Mouse (Mus musculus): ENCODE measurements around the gene Aspa. TPM values are rescaled to one million over a fixed set of nuclear protein-coding genes. Genes with fewer than 3 reads are reported as not detected.

Aspa gene
- polyA plus RNA-seq, 1 experiment from 2014 or later = not detected

DNA sequence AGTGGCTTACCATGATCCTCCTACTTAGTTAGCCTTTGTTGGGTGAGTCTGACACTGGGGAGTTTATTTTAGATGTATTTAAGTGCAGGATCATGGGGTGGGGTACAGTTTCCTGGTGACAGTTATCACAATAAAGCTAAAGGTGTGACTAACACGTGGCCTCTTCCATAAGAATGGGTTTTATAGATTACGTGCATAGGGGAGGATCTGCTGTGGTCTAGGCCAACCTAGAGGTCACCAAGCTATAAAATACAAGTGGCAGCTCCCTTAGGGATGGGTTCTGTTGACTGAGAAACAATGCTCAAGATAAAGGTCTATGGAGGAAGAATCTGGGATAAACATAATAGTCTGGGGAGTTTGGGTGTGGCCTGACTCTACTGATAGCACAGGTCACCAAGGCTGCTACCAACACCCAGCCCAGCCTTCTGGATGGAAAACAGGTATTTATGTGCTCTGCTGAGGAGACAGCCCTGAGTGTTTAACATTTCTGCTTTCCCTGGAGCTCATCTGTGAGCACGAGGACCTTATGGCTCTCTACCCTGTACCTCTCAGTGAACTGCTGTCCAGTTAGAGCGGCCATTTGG lies 71.9 kb downstream of the Aspa start:
- H3K27ac ChIP-seq (ENCODE audit: poor library complexity, severe bottlenecking) = no peak overlapping the region
- H3K36me3 ChIP-seq = no peaks in the 10 kb centered on the region
- no peaks in the 10 kb centered on the region for H3K9me3 ChIP-seq (replicated peaks)
- H3K9ac ChIP-seq = no peak overlapping the region
- H3K4me2 ChIP-seq = no peak overlapping the region
- no peak for ATAC-seq (ENCODE audit: insufficient number of reproducible peaks, low FRiP score)
- H3K4me3 ChIP-seq = no peak overlapping the region
- no peaks in the 10 kb centered on the region for H3K27me3 ChIP-seq (replicated peaks)
- no peaks in the 10 kb centered on the region for H3K4me1 ChIP-seq (replicated peaks)
- WGBS = 65% methylated on average over 4 of the region's 4 CpGs

Other genes with a start within 250 kb of the Aspa start
- gene Itgae, start 239.0 kb downstream of the Aspa start, polyA plus RNA-seq (2016; fragmentation: Nextera tagmentation; extraction: Ambion mirVana) = 0.17 and 0.19 TPM in 2 replicates
- gene Haspin, start 191.3 kb downstream of the Aspa start, polyA plus RNA-seq (2016; fragmentation: Nextera tagmentation; extraction: Ambion mirVana) = 13.9 and 14.4 TPM in 2 replicates
- 1.8 and 2.2 TPM in 2 replicates for gene P2rx5, start 169.2 kb downstream of the Aspa start, polyA plus RNA-seq (2016; fragmentation: Nextera tagmentation; extraction: Ambion mirVana)
- 97.4 and 101 TPM in 2 replicates for gene Emc6, start 152.6 kb downstream of the Aspa start, polyA plus RNA-seq (2016; fragmentation: Nextera tagmentation; extraction: Ambion mirVana)
- gene Tax1bp3, start 152.5 kb downstream of the Aspa start, polyA plus RNA-seq (2016; fragmentation: Nextera tagmentation; extraction: Ambion mirVana) = 239 and 249 TPM in 2 replicates
- 13.9 and 15.9 TPM in 2 replicates for gene Ctns, start 130.6 kb downstream of the Aspa start, polyA plus RNA-seq (2016; fragmentation: Nextera tagmentation; extraction: Ambion mirVana)
- gene Shpk, start 130.1 kb downstream of the Aspa start, polyA plus RNA-seq (2016; fragmentation: Nextera tagmentation; extraction: Ambion mirVana) = 0.36 and 0.54 TPM in 2 replicates
- 0.05 TPM in 1 of 2 replicates, not detected in the other for gene Trpv1, start 95.3 kb downstream of the Aspa start, polyA plus RNA-seq (2016; fragmentation: Nextera tagmentation; extraction: Ambion mirVana)
- gene Trpv3, start 62.2 kb downstream of the Aspa start, polyA plus RNA-seq (2016; fragmentation: Nextera tagmentation; extraction: Ambion mirVana) = 0.03 TPM in 2 replicates
- gene Gm49340, start 145 bp upstream of the Aspa start, polyA plus RNA-seq (2016; fragmentation: Nextera tagmentation; extraction: Ambion mirVana) = not detected in 2 replicates
- not detected in 2 replicates for gene Spata22, start 145 bp upstream of the Aspa start, polyA plus RNA-seq (2016; fragmentation: Nextera tagmentation; extraction: Ambion mirVana)
- not detected in 2 replicates for gene Olfr20, start 21.2 kb upstream of the Aspa start, polyA plus RNA-seq (2016; fragmentation: Nextera tagmentation; extraction: Ambion mirVana)
- not detected in 2 replicates for gene Olfr376, start 41.6 kb upstream of the Aspa start, polyA plus RNA-seq (2016; fragmentation: Nextera tagmentation; extraction: Ambion mirVana)
- not detected in 2 replicates for gene Olfr1, start 70.0 kb upstream of the Aspa start, polyA plus RNA-seq (2016; fragmentation: Nextera tagmentation; extraction: Ambion mirVana)
- gene Olfr378, start 98.9 kb upstream of the Aspa start, polyA plus RNA-seq (2016; fragmentation: Nextera tagmentation; extraction: Ambion mirVana) = not detected in 2 replicates
- gene Olfr380, start 127.9 kb upstream of the Aspa start, polyA plus RNA-seq (2016; fragmentation: Nextera tagmentation; extraction: Ambion mirVana) = not detected in 2 replicates
- not detected in 2 replicates for gene Olfr381, start 162.0 kb upstream of the Aspa start, polyA plus RNA-seq (2016; fragmentation: Nextera tagmentation; extraction: Ambion mirVana)
- gene Olfr382, start 187.6 kb upstream of the Aspa start, polyA plus RNA-seq (2016; fragmentation: Nextera tagmentation; extraction: Ambion mirVana) = not detected in 2 replicates